Mouse (Mus musculus): ENCODE measurements around the gene Ubtf. TPM values are rescaled to one million over a fixed set of nuclear protein-coding genes. Genes with fewer than 3 reads are reported as not detected.

Gene Ubtf
- polyA plus RNA-seq, 1 experiment from 2014 or later, result 93.2 TPM

DNA sequence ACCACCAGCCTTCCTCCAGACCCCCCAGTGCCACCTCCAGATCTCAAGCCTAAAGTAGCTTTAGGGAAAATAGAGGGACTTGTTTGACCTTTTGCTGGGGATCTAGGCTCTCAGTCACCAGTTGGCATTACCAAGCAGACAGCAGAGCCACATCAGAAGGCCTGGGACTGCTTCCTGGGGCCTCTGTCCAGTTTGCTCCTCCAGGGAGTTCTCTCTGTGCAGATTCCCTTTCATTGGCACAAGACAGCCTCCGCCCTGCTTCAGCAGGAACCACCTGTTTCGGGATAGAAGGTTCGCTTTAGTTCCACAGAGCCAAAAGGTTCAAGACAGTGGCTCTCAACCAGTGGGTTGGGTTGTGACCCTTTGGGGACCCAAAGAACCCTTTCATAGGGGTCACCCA is 39.9 kb downstream of the Ubtf start:
- 95% methylated on average over 3 of the region's 3 CpGs for WGBS
- no peak overlapping the region for H3K27ac ChIP-seq (ENCODE audit: low read depth, low read length)
- peaks cover 7% of the 10 kb centered on the region for H3K4me1 ChIP-seq (ENCODE audit: control insufficient read depth, insufficient read depth, low read length)
- peaks cover 3% of the 10 kb centered on the region; the same call in 1 of the 2 replicates for H3K27me3 ChIP-seq (ENCODE audit: control insufficient read depth, insufficient read depth, low read length)
- no peak overlapping the region for H3K9ac ChIP-seq (ENCODE audit: low read length)
- no peak overlapping the region for H3K4me3 ChIP-seq (ENCODE audit: low read depth, low read length)
- ATAC-seq (ENCODE audit: insufficient read depth, low FRiP score, low TSS enrichment) (no peak), DNase-seq (ENCODE audit: low spot score) (no peak)
- H3K36me3 ChIP-seq (ENCODE audit: control insufficient read depth, insufficient read depth, low read length), result no peaks in the 10 kb centered on the region
- H3K4me2 ChIP-seq (ENCODE audit: low read depth), result no peak overlapping the region
- no peaks in the 10 kb centered on the region for H3K9me3 ChIP-seq (ENCODE audit: control insufficient read depth, low read length)

DNA sequence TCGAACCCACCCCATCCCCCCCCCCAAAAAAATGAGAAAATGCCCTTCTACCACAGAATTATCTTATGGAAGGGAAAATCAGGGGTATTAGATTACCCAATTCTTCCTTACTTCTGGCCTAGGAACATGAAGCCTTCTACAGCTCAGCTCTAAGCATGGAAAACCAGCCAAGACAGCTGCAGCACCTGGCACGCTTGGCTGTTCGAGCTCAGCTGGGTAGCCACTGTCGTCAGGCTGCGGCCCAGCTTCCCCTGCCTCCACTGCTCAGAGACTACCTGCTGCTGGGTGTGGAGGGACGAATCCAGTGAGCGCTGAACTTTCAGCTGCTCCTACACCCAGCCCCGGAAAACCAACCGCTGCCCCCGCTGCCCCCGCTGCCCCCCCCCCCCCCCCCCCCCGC is 41.8 kb downstream of the Ubtf start:
- ATAC-seq (ENCODE audit: insufficient read depth, low FRiP score, low TSS enrichment), result no peak
- H3K9ac ChIP-seq (ENCODE audit: low read length), result no peak overlapping the region
- 68% methylated on average over 7 of the region's 12 CpGs for WGBS

DNA sequence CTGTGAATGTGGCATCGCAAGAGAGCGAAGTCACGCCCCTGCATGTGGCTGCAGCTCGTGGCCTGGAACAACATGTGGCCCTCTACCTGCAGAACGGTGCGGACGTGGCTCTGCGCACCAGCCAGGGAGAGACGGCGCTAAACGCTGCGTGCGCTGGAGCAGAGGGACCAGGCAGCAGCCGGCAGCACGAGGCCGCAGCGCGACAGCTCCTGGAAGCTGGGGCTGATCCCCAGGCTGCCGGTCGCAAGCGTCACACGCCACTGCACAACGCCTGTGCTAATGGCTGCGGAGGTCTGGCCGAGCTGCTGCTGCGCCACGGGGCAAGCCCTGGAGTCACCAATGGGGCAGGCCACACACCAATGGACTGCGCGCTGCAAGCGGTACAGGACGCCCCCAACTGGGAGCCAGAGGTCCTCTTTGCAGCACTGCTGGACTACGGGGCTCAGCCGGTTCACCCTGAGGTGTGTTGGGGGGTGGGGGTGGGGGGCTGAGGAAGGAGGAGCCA is 43.1 kb downstream of the Ubtf start:
- no peaks in the 10 kb centered on the region for H3K9me3 ChIP-seq (ENCODE audit: control insufficient read depth, low read length)
- peaks cover 7% of the 10 kb centered on the region for H3K4me1 ChIP-seq (ENCODE audit: control insufficient read depth, insufficient read depth, low read length)
- peak; percentile 68 for DNase-seq (ENCODE audit: low spot score)
- peak overlapping the region; percentile 74 for H3K4me2 ChIP-seq (ENCODE audit: low read depth)
- H3K27me3 ChIP-seq (ENCODE audit: control insufficient read depth, insufficient read depth, low read length), result peaks cover 3% of the 10 kb centered on the region; the same call in 1 of the 2 replicates
- under 1% methylated on average over 33 of the region's 33 CpGs for WGBS
- H3K36me3 ChIP-seq (ENCODE audit: control insufficient read depth, insufficient read depth, low read length), result no peaks in the 10 kb centered on the region
- H3K27ac ChIP-seq (ENCODE audit: low read depth, low read length), result no peak overlapping the region
- ATAC-seq (ENCODE audit: insufficient read depth, low FRiP score, low TSS enrichment), result peak; percentile 35
- H3K9ac ChIP-seq (ENCODE audit: low read length), result peak overlapping the region; percentile 49
- peak overlapping the region; percentile 35 for H3K4me3 ChIP-seq (ENCODE audit: low read depth, low read length)

More for the DNA sequence above, 41.8 kb downstream of the Ubtf start:
- Histone ChIP-seq H3K27me3 (ENCODE audit: control insufficient read depth, insufficient read depth, low read length) (peaks cover 3% of the 10 kb centered on the region; the same call in 1 of the 2 replicates), H3K9me3 (ENCODE audit: control insufficient read depth, low read length) (no peaks in the 10 kb centered on the region), H3K4me1 (ENCODE audit: control insufficient read depth, insufficient read depth, low read length) (peaks cover 7% of the 10 kb centered on the region), H3K27ac (ENCODE audit: low read depth, low read length) (no peak overlapping the region), H3K4me3 (ENCODE audit: low read depth, low read length) (no peak overlapping the region), H3K4me2 (ENCODE audit: low read depth) (no peak overlapping the region), H3K36me3 (ENCODE audit: control insufficient read depth, insufficient read depth, low read length) (no peaks in the 10 kb centered on the region)
- no peak for DNase-seq (ENCODE audit: low spot score)

GRCm38 (mm10) chr11:102268520-102269244 is 50.9 kb downstream of the Ubtf start, which contains the start of gene Asb16:
Gene Asb16, plus strand, starts transcription at chr11:102268743.
- H3K4me3 ChIP-seq (ENCODE audit: low read depth, low read length), result no peak within 1 kb of the TSS
- no peak within 1 kb of the TSS for H3K4me2 ChIP-seq (ENCODE audit: low read depth)
- ATAC-seq (ENCODE audit: insufficient read depth, low FRiP score, low TSS enrichment) (no peak), DNase-seq (ENCODE audit: low spot score) (no peak)
- H3K27ac ChIP-seq (ENCODE audit: low read depth, low read length), result no peak within 1 kb of the TSS
- H3K9ac ChIP-seq (ENCODE audit: low read length), result no peak within 1 kb of the TSS
- H3K36me3 ChIP-seq (ENCODE audit: control insufficient read depth, insufficient read depth, low read length), result no peaks in the 10 kb centered on the region
- peaks cover 4% of the 10 kb centered on the region for H3K4me1 ChIP-seq (ENCODE audit: control insufficient read depth, insufficient read depth, low read length)
- H3K9me3 ChIP-seq (ENCODE audit: control insufficient read depth, low read length), result no peaks in the 10 kb centered on the region
- 83% methylated on average over 12 of the region's 12 CpGs for WGBS
- H3K27me3 ChIP-seq (ENCODE audit: control insufficient read depth, insufficient read depth, low read length), result no peaks in the 10 kb centered on the region

- 13% methylated on average over 11 of the region's 11 CpGs for WGBS
- no peak for ATAC-seq (ENCODE audit: insufficient read depth, low FRiP score, low TSS enrichment)
- no peak overlapping the region for H3K4me2 ChIP-seq (ENCODE audit: low read depth)
These were observed 52.1 kb downstream of the Ubtf start for GRCm38 (mm10) chr11:102267480-102267879.

DNA sequence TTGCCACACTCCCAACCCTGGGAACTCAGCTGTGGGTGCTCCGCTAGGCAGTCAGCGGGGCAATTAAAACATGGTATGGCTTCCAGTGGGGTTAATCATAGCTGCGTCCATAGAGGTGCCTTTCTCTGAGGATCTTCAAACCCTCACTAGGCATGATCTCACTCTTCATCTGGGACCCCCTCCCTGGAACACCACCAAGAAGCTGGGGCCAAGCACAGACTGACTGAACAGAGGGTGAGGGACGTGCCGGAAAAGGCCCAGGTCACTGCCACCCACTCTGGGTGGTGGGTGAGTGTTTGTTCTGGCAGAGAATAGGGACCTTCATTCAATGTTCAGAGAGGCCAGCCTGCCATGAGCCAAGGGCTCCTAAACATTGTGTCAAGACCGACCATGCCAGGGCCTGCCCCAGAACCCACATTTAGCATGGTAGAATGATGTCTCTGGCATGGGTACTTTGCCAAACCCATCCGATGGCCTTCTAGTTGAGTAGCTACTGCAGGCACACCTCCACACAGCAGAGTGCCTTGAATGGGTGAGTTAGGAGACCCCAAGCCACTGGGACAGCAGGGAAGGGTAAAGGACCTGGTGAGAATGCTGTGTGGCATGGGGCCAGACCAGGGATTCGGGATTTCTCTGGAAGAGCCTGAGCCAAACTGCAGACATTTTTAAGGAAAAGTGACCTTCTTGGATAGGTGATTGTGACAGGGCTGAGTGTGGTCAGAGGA is 52.7 kb downstream of the Ubtf start:
- Histone ChIP-seq H3K27ac (ENCODE audit: low read depth, low read length) (no peak overlapping the region), H3K4me1 (ENCODE audit: control insufficient read depth, insufficient read depth, low read length) (peaks cover 4% of the 10 kb centered on the region), H3K27me3 (ENCODE audit: control insufficient read depth, insufficient read depth, low read length) (no peaks in the 10 kb centered on the region), H3K9me3 (ENCODE audit: control insufficient read depth, low read length) (no peaks in the 10 kb centered on the region), H3K9ac (ENCODE audit: low read length) (no peak overlapping the region), H3K4me2 (ENCODE audit: low read depth) (no peak overlapping the region), H3K36me3 (ENCODE audit: control insufficient read depth, insufficient read depth, low read length) (no peaks in the 10 kb centered on the region), H3K4me3 (ENCODE audit: low read depth, low read length) (no peak overlapping the region)
- 90% methylated on average over 8 of the region's 8 CpGs for WGBS
- DNase-seq (ENCODE audit: low spot score) (no peak), ATAC-seq (ENCODE audit: insufficient read depth, low FRiP score, low TSS enrichment) (no peak)

More at GRCm38 (mm10) chr11:102267480-102267879, 52.1 kb downstream of the Ubtf start:
- H3K4me1 ChIP-seq (ENCODE audit: control insufficient read depth, insufficient read depth, low read length), result peaks cover 4% of the 10 kb centered on the region
- DNase-seq (ENCODE audit: low spot score), result peak; percentile 75
- H3K9ac ChIP-seq (ENCODE audit: low read length), result no peak overlapping the region
- H3K9me3 ChIP-seq (ENCODE audit: control insufficient read depth, low read length), result no peaks in the 10 kb centered on the region
- H3K27ac ChIP-seq (ENCODE audit: low read depth, low read length), result no peak overlapping the region
- no peaks in the 10 kb centered on the region for H3K36me3 ChIP-seq (ENCODE audit: control insufficient read depth, insufficient read depth, low read length)
- no peaks in the 10 kb centered on the region for H3K27me3 ChIP-seq (ENCODE audit: control insufficient read depth, insufficient read depth, low read length)
- H3K4me3 ChIP-seq (ENCODE audit: low read depth, low read length), result no peak overlapping the region

DNA sequence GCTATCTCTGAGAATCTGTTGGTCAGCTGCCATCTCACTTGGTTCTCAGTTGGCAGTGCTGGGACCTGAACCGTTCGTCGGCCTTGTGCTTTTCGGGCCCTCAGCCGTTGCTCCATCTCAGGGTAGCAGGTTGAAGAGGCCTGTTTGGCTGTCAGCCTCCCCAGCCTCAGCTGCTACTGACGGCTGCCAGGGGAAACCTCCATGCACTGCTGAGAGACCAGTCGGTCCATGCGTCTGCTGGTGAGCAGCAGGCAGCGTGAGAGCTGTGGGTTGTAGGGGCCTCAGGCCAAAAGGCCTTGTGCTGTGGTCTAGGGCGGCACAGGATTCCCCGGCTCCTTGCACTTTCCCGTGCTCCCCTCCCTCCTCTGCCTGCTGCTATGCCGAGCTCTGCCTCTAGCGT is 53.7 kb downstream of the Ubtf start:
- WGBS, result 65% methylated on average over 14 of the region's 14 CpGs

DNA sequence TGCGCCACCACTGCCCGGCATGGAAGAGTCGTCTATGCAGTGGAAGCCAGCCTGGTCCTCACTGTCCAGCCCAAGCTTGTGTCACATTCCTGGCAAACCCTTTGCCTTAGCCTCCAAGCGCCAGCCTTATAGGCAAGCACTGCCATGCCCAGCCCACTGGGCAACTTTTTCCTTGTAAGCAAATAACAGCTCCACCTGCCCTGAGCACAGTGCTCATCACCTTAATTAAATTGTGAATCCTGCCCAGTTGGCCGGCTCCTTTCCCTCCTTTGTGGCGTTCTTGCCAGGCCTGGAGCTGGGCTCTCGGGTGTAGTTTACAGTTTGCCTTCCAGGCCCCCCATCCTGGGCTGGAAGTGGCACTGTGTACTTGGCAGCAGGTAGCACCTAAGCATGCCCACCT is 56.3 kb downstream of the Ubtf start:
- Histone ChIP-seq H3K27ac (ENCODE audit: low read depth, low read length) (no peak overlapping the region), H3K4me2 (ENCODE audit: low read depth) (no peak overlapping the region), H3K4me3 (ENCODE audit: low read depth, low read length) (no peak overlapping the region), H3K36me3 (ENCODE audit: control insufficient read depth, insufficient read depth, low read length) (peaks cover 8% of the 10 kb centered on the region), H3K27me3 (ENCODE audit: control insufficient read depth, insufficient read depth, low read length) (no peaks in the 10 kb centered on the region), H3K9ac (ENCODE audit: low read length) (no peak overlapping the region), H3K9me3 (ENCODE audit: control insufficient read depth, low read length) (no peaks in the 10 kb centered on the region), H3K4me1 (ENCODE audit: control insufficient read depth, insufficient read depth, low read length) (peaks cover 4% of the 10 kb centered on the region)
- DNase-seq (ENCODE audit: low spot score), result no peak
- ATAC-seq (ENCODE audit: insufficient read depth, low FRiP score, low TSS enrichment), result no peak
- WGBS, result 95% methylated on average over 7 of the region's 7 CpGs

More for the DNA sequence above, 53.7 kb downstream of the Ubtf start:
- DNase-seq (ENCODE audit: low spot score) (no peak), ATAC-seq (ENCODE audit: insufficient read depth, low FRiP score, low TSS enrichment) (no peak)
- Histone ChIP-seq H3K9me3 (ENCODE audit: control insufficient read depth, low read length) (no peaks in the 10 kb centered on the region), H3K27ac (ENCODE audit: low read depth, low read length) (no peak overlapping the region), H3K4me2 (ENCODE audit: low read depth) (no peak overlapping the region), H3K4me1 (ENCODE audit: control insufficient read depth, insufficient read depth, low read length) (peaks cover 4% of the 10 kb centered on the region), H3K36me3 (ENCODE audit: control insufficient read depth, insufficient read depth, low read length) (no peaks in the 10 kb centered on the region), H3K4me3 (ENCODE audit: low read depth, low read length) (no peak overlapping the region), H3K9ac (ENCODE audit: low read length) (no peak overlapping the region; the same call in 1 of the 2 replicates), H3K27me3 (ENCODE audit: control insufficient read depth, insufficient read depth, low read length) (no peaks in the 10 kb centered on the region)
